Mouse (Mus musculus): Measurements from ENCODE around the gene Card11. TPM values are rescaled to one million over a fixed set of nuclear protein-coding genes. Genes with fewer than 3 reads are reported as not detected.

Gene Card11
- polyA plus RNA-seq, 1 experiment from 2014 or later: 0.17 TPM

DNA sequence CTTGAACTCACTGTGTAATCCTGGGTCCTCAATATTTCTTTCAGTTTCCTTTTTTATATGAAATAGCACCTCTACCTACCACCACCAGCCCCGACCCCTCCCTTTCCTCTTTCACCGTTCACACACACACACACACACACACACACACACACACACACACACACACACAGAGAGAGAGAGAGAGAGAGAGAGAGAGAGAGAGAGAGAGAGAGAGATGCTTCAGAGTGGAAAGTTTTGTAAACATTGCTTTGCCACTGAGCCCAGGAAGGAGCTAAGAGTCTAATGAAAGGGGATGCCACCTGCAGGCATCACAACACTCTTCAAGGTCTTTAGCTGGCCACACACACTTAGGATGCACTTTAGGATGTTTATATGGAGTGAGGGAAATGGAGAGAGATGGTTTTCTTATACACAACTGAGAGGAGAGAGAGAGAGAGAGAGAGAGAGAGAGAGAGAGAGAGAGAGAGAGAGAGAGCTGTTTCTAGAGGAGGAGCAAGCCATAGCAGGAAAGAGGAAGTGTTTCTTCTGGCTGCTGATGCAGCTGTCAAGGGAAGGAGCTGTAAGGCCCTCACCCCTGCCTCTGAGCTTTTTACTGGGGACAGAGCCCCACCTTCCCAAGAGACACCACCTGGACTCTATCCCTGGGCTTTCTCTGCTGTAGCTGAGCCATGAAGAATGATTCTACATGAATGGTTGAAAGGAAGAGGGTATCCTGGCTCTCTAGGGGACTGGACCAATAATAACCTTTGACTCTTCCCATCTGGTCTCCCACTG, 17.7 kb upstream of the Card11 start:
- H3K36me3 ChIP-seq: no peaks in the 10 kb centered on the region
- H3K27me3 ChIP-seq: no peaks in the 10 kb centered on the region
- peaks cover 7% of the 10 kb centered on the region for H3K4me1 ChIP-seq (replicated peaks)
- no peak for ATAC-seq (ENCODE audit: low FRiP score)
- H3K4me2 ChIP-seq: no peak overlapping the region
- 80% methylated on average over 1 of the region's 2 CpGs for WGBS
- H3K27ac ChIP-seq: no peak overlapping the region
- H3K9ac ChIP-seq: no peak overlapping the region
- peaks cover 20% of the 10 kb centered on the region for H3K9me3 ChIP-seq
- no peak overlapping the region for H3K4me3 ChIP-seq

DNA sequence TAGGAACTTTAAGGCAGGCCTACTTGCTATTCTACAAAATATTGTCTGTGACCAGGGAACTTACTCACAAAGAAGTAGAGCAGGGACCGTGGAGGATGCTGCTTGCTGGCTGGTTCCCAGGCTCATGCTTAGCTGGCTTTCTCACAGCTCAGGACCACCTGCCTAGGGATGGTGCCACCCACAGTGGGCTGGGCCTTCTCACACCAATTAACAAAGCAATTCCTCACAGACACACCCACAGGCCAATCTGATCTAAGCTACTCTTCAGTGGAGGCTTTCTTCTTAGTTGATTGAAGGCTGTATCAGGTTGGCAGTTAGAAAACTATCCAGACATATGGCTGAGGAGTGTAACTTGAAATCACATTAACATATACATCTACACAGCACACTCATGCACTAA, 15.7 kb upstream of the Card11 start:
- no peaks in the 10 kb centered on the region for H3K27me3 ChIP-seq
- no peak overlapping the region for H3K4me3 ChIP-seq
- H3K36me3 ChIP-seq: no peaks in the 10 kb centered on the region
- ATAC-seq (ENCODE audit: low FRiP score): no peak
- peaks cover 10% of the 10 kb centered on the region for H3K4me1 ChIP-seq (replicated peaks)
- H3K27ac ChIP-seq: no peak overlapping the region
- H3K4me2 ChIP-seq: no peak overlapping the region
- H3K9me3 ChIP-seq: peaks cover 8% of the 10 kb centered on the region; the same call in 1 of the 2 replicates
- 56% methylated on average over 1 of the region's 1 CpGs for whole genome bisulfite sequencing
- no peak overlapping the region for H3K9ac ChIP-seq

DNA sequence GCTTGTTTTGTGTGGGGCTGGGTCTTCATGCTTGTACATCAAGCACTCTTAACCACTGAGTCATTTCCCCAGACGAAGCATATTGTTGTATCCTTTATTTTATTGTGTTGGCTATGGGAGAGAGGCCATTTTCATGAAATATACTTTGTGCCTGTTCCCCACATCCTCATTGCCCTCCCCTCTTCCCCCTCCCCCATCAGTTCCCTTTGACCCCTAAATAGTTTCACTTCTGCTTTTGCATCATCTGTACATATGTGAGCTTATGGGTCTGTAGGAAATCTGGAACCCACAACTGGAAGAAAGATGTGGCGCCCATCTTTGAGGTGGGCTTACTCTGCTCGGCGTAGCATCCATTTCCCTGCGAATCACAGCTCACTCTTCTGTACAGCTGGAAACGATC, 13.8 kb upstream of the Card11 start:
- Histone ChIP-seq H3K4me3 (no peak overlapping the region), H3K27ac (no peak overlapping the region), H3K36me3 (no peaks in the 10 kb centered on the region), H3K27me3 (no peaks in the 10 kb centered on the region), H3K4me2 (no peak overlapping the region), H3K9me3 (0 out of 2 replicates have a peak, but pooled peaks cover 5% of the 10 kb centered on the region), H3K9ac (no peak overlapping the region), H3K4me1 (replicated peaks) (peaks cover 10% of the 10 kb centered on the region)
- 91% methylated on average over 6 of the region's 6 CpGs for WGBS
- no peak for ATAC-seq (ENCODE audit: low FRiP score)

DNA sequence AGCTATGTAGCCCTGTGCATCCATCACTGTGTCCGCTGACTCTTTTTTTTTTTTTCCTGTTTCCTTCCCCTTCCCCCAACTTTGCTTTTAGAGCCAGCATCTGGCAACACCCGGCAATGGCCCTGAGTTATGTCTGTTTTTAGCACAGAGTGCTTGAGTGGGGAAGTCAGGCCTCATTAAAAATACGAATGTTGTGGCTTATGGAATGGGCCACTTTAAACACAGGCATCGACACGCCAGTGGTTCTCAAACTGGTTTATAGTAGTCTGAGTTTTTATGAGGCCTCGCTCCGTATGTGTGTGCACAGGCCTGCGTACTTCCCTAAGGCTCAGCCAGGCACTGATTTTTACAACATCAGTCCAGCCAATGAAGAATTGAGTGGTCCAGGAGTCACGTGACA, 13.1 kb upstream of the Card11 start:
- H3K9me3 ChIP-seq: peaks cover 5% of the 10 kb centered on the region; the same call in 1 of the 2 replicates
- no peak for ATAC-seq (ENCODE audit: low FRiP score)
- no peak overlapping the region for H3K27ac ChIP-seq
- no peak overlapping the region for H3K9ac ChIP-seq
- WGBS: 78% methylated on average over 9 of the region's 9 CpGs
- no peaks in the 10 kb centered on the region for H3K36me3 ChIP-seq
- no peaks in the 10 kb centered on the region for H3K27me3 ChIP-seq
- H3K4me1 ChIP-seq (replicated peaks): peaks cover 10% of the 10 kb centered on the region
- H3K4me2 ChIP-seq: no peak overlapping the region
- no peak overlapping the region for H3K4me3 ChIP-seq

DNA sequence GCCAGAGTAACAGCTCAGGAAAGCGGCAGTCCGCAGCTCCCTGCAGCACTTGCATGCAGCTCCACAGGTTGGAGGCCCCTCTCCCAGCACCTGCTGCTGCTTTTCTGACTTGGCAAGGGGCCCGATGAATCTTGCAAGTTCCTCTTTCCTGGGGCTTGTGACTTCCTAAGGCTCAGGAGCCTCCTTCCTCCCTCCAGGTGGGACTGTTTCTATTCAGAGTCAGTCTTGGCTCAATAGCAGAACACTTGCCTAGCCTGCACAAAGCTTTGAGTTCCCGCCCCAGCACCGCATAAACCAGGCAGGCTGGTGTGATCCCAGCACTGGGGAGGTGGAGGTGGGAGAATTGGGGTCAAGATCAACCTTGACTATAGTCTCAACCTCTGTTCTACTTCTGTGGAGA, 5.1 kb upstream of the Card11 start:
- Histone ChIP-seq H3K27me3 (no peaks in the 10 kb centered on the region), H3K4me1 (replicated peaks) (no peaks in the 10 kb centered on the region), H3K27ac (no peak overlapping the region), H3K9ac (no peak overlapping the region), H3K4me3 (no peak overlapping the region), H3K36me3 (no peaks in the 10 kb centered on the region), H3K9me3 (no peaks in the 10 kb centered on the region; the same call in 1 of the 2 replicates), H3K4me2 (no peak overlapping the region)
- WGBS: 56% methylated on average over 5 of the region's 5 CpGs
- no peak for ATAC-seq (ENCODE audit: low FRiP score)

DNA sequence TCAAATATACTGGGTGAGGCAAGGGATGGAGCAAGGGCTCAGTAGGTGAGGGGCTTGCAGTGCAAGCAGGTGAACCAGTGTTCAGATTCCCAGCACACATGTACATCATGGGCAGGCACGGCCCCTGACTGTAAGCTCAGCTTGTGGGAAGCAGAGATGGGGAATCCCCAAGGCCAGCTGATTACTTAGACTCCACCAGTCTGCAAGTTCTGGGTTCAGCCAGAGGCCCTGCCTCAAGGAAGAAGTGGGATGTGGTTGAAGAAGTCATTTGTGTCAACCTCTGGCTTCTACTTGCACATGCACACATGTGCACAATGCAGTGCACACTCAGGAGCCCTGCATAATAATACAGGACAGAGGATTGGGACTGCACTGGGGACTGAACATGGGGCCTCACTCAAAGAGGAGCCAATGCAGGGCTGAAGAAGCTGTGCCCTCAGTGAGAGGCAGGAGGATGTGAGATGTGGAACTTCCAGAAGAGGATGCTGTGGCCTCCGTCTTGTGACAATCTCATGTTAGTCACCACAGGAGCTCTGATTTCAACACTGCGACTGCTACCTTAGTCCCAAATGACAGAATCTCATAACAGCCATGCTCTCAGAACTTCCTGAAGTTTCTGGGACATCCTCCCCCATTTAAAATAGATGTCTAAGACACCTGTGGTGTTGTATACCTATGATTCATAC, 3.8 kb upstream of the Card11 start:
- Histone ChIP-seq H3K4me2 (no peak overlapping the region), H3K4me1 (replicated peaks) (no peaks in the 10 kb centered on the region), H3K36me3 (no peaks in the 10 kb centered on the region), H3K27me3 (no peaks in the 10 kb centered on the region), H3K9me3 (no peaks in the 10 kb centered on the region; the same call in 1 of the 2 replicates), H3K27ac (no peak overlapping the region), H3K4me3 (no peak overlapping the region), H3K9ac (no peak overlapping the region)
- 90% methylated on average over 3 of the region's 3 CpGs for WGBS
- ATAC-seq (ENCODE audit: low FRiP score): no peak

DNA sequence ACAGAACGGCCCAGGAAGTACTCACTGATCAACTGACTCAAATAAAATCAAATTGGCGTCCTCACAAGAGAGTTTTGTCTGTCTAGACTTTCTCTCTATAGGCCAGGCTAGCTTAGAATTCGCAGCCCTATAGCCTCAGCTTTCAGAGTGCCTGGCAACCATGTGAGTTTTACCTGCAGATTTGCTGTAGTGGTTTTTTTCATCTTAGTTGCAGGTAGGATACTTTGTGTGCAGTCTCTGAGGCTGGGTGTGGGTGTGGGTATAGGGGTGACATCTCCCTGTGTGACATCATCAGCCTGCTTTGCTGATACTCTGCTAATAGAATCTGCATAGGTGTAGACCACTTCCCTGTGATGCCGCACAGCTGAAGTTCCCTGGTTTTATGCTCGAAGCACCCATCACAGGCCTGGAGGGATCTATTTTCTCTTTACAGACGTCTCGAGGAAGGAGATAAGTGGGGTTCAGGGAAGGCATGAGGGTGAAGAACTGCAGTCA, 1.2 kb downstream of the Card11 start:
- Histone ChIP-seq H3K9me3 (no peaks in the 10 kb centered on the region), H3K4me1 (replicated peaks) (no peaks in the 10 kb centered on the region), H3K9ac (no peak overlapping the region), H3K36me3 (no peaks in the 10 kb centered on the region), H3K4me3 (no peak overlapping the region), H3K27ac (no peak overlapping the region), H3K4me2 (no peak overlapping the region), H3K27me3 (no peaks in the 10 kb centered on the region)
- WGBS: 89% methylated on average over 7 of the region's 7 CpGs
- ATAC-seq (ENCODE audit: low FRiP score): no peak

DNA sequence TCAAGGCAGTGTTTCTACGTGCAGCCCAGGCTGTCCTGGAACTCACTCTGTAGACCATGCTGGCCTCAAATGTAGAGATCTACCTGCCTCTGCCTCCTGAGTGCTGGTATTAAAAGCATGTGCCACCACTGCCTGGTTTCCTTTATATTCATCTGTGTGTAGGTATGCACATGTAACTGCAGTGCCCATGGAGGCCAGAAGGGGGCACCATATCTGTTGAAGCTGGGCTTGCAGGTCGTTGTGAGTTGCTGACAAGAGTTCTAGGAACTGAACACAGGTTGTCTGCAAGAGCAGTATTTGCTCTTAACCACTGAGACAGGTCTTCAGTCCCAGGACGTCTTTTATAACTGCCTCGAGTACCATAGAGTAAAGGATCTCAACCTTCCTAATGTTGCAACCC, 2.6 kb downstream of the Card11 start:
- Histone ChIP-seq H3K27ac (no peak overlapping the region), H3K4me1 (replicated peaks) (no peaks in the 10 kb centered on the region), H3K9me3 (no peaks in the 10 kb centered on the region), H3K4me3 (no peak overlapping the region), H3K36me3 (no peaks in the 10 kb centered on the region), H3K27me3 (no peaks in the 10 kb centered on the region), H3K9ac (no peak overlapping the region), H3K4me2 (no peak overlapping the region)
- WGBS: 88% methylated on average over 4 of the region's 4 CpGs
- no peak for ATAC-seq (ENCODE audit: low FRiP score)

DNA sequence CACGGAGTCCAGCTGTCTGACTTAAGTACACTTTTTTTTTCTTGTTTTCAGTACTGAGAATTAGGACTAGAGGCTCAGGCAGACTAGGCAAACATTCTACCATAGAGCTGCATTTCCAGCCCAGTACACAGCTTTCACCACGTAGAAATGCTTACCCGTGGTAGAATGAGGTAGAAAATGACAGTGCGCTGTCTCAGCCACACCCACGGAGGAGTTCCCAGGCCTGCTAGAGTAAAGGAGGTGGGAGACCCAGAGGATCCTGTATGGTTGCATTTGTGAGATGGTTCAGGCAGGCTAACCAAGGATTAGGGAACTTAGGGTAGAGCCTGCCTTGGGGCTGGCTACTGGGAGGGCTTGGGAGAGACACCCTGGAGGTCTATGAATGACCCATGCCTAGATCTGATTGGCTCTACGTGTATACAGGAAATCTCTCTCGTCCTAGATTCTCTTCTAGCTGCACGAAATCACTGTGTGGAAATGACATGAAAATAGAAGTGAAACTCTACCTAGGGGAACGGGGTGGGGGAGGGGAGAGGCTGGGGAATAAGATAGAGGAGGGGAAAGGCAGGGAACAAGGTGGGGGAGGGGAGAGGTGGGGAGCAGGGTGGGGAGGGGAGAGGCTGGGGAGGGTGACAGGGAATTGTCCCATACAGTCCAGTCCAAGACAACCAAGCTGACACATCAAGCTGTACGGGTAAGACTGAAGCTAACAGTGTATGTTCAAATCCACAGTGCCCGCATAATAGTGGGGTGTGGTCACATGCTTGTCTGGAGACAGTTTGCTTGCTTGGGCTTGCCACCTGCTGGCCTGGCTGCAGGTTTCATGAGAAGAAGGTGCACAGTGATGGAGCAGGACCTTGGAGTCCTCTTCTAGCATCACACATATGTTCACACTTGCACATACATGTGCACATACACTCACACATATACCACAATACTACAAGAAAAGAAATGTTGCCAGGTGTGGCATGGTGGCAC, 8.0 kb downstream of the Card11 start:
- 80% methylated on average over 11 of the region's 11 CpGs for WGBS
- Histone ChIP-seq H3K36me3 (no peaks in the 10 kb centered on the region), H3K27ac (no peak overlapping the region), H3K9ac (no peak overlapping the region), H3K9me3 (no peaks in the 10 kb centered on the region), H3K27me3 (no peaks in the 10 kb centered on the region), H3K4me3 (no peak overlapping the region), H3K4me1 (replicated peaks) (no peaks in the 10 kb centered on the region), H3K4me2 (no peak overlapping the region)
- no peak for ATAC-seq (ENCODE audit: low FRiP score)

DNA sequence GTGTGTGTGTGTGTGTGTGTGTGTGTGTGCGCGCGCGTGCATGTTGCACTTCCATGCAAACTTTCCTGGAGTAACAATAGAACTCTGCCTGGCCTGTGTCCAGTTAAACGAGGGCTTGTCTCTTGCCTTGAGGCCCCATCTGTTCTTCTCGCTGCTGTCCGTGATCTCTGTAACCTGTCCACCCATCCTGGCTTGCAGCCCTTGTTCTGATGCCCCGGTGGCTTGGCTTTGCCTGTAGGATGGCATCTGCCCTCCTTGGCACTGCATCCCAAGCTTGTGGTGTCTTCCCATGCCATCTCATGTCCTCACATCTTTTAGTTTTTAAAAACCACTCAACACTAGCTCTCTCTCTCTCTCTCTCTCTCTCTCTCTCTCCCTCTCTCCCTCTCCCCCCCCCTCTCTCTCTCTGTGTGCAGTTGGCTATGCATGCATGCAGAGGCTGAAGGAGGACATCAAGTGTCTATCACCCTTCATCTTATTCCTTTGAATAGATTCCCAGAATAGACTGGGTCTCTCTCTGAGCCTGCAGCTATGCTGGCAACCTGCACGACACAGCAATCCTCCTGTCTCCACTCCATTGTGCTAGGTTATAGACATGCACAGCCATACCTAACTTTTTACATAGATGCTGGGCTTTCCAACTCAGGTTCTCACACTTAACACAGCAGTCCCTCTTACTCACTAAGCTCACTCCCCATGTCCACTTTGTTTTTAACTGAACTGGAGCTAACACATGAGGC, 14.9 kb downstream of the Card11 start:
- no peak overlapping the region for H3K27ac ChIP-seq
- 95% methylated on average over 9 of the region's 9 CpGs for WGBS
- no peaks in the 10 kb centered on the region for H3K27me3 ChIP-seq
- no peak overlapping the region for H3K4me3 ChIP-seq
- no peaks in the 10 kb centered on the region for H3K4me1 ChIP-seq (replicated peaks)
- no peak for ATAC-seq (ENCODE audit: low FRiP score)
- H3K9ac ChIP-seq: no peak overlapping the region
- no peaks in the 10 kb centered on the region for H3K9me3 ChIP-seq
- no peak overlapping the region for H3K4me2 ChIP-seq
- no peaks in the 10 kb centered on the region for H3K36me3 ChIP-seq

DNA sequence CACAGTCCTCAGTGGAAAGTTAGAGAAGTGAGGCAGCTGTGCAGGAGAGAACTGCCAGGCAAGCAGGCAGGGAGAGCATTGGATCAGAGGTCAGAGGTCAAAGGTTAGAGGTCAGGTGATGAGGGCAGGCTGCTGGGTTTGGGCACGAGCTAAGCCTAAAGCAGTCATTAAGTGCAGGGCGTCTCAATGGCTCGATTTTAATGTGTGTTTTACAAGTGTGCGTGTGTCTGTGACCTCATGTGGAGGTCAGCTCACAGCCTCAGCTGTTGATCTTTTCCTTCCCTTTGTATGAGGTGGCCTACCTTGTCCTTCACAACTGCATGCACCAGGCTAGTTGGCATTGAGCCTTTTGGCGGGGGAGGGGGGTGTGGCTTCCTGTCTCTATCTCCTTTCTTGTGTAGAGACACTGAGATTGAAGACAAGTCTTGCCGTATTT, 19.0 kb downstream of the Card11 start:
- H3K9ac ChIP-seq: no peak overlapping the region
- no peaks in the 10 kb centered on the region for H3K27me3 ChIP-seq
- H3K9me3 ChIP-seq: peaks cover 3% of the 10 kb centered on the region; the same call in 1 of the 2 replicates
- H3K4me1 ChIP-seq (replicated peaks): no peaks in the 10 kb centered on the region
- no peak overlapping the region for H3K27ac ChIP-seq
- no peaks in the 10 kb centered on the region for H3K36me3 ChIP-seq
- WGBS: 17% methylated on average over 6 of the region's 6 CpGs
- no peak for ATAC-seq (ENCODE audit: low FRiP score)
- no peak overlapping the region for H3K4me3 ChIP-seq
- no peak overlapping the region for H3K4me2 ChIP-seq
